Mouse (Mus musculus) heart, embryonic 14.5 days (tissue): ENCODE measurements around the gene C4b. TPM values are rescaled to one million over a fixed set of nuclear protein-coding genes. Genes with fewer than 3 reads are reported as not detected.
"Not testable (repeated sequence)": the region's sequence is repeated elsewhere in the genome, so short reads cannot be mapped to it uniquely, and the experiment has no call there.

ENCODE experiments used
- ATAC-seq: fragments of 200-750 bp; cut with Nextera tagmentation; 2 replicates; pipeline ENCODE4 v1.8.0; 2017; ENCODE audit warnings: low read depth, moderate TSS enrichment; ENCODE audit not compliant: insufficient number of reproducible peaks, insufficient read depth, low FRiP score
- H3K27ac ChIP-seq, 2 experiments: fragments of 200-500 bp in 1 of 2; fragments of 300-500 bp in 1 of 2; sonication (generic) in 1 of 2; replicated peaks in 1 of 2; 2 replicates each; pipeline ENCODE4 v1.5.1; 2012 to 2014; ENCODE audit warnings: low read depth in 2 of 2, low read length in 2 of 2, control low read depth in 1 of 2, mild to moderate bottlenecking in 1 of 2, mixed read lengths in 1 of 2; ENCODE audit not compliant: control insufficient read depth in 1 of 2, insufficient read depth in 1 of 2
- H3K27me3 ChIP-seq: fragments of 300-500 bp; sonication (generic); 2 replicates; pipeline ENCODE4 v1.6.1; 2014; ENCODE audit warnings: mild to moderate bottlenecking, low read length, control low read depth; ENCODE audit not compliant: control insufficient read depth, insufficient read depth
- H3K36me3 ChIP-seq: fragments of 300-500 bp; sonication (generic); 2 replicates; pipeline ENCODE4 v1.6.1; 2014; ENCODE audit warnings: mild to moderate bottlenecking, control low read depth, low read length, mixed read lengths; ENCODE audit not compliant: control insufficient read depth, insufficient read depth
- H3K4me1 ChIP-seq, 2 experiments: fragments of 200-500 bp in 1 of 2; fragments of 300-500 bp in 1 of 2; sonication (generic) in 1 of 2; 2 replicates each; pipeline ENCODE4 v1.6.1; 2012 to 2014; ENCODE audit warnings: low read length in 2 of 2, control low read depth in 1 of 2, mixed read lengths in 1 of 2; ENCODE audit not compliant: control insufficient read depth in 2 of 2, insufficient read depth in 2 of 2
- H3K4me2 ChIP-seq: fragments of 300-500 bp; sonication (generic); 2 replicates; pipeline ENCODE4 v1.6.1; 2014; ENCODE audit warnings: mild to moderate bottlenecking, low read length
- H3K4me3 ChIP-seq, 2 experiments: fragments of 200-500 bp in 1 of 2; fragments of 300-500 bp in 1 of 2; sonication (generic) in 1 of 2; 2 replicates each; pipeline ENCODE4 v1.5.1; 2012 to 2014; ENCODE audit warnings: low read length in 2 of 2, mild to moderate bottlenecking in 2 of 2, control low read depth in 1 of 2, low read depth in 1 of 2, moderate library complexity in 1 of 2; ENCODE audit not compliant: control insufficient read depth in 1 of 2, insufficient read depth in 1 of 2
- H3K9ac ChIP-seq: fragments of 300-500 bp; sonication (generic); 2 replicates; pipeline ENCODE4 v1.6.1; 2014; ENCODE audit warnings: mild to moderate bottlenecking, low read length
- H3K9me3 ChIP-seq: fragments of 300-500 bp; sonication (generic); 2 replicates; pipeline ENCODE4 v1.6.1; 2016; ENCODE audit warnings: low read length, control low read depth; ENCODE audit not compliant: control insufficient read depth
- WGBS: fragments of 180-500 bp; shearing (Covaris S2); extraction: QIAGEN DNeasy Blood & Tissue Kit; methylation state at CpG from one replicate; pipeline ENCODE4 v1.1.7; 2014; 5-methylcytosine and 5-hydroxymethylcytosine counted together
- polyA plus RNA-seq: library from polyadenylated mRNA; unstranded; fragments of >200 nt; fragmentation: Nextera tagmentation; extraction: Ambion mirVana; gene quantifications from 2 replicates; pipeline ENCODE4 v1.2.1, GENCODE M21; 2014

Gene C4b
- polyA plus RNA-seq, 1 experiment from 2014 or later: 0.23 TPM

DNA sequence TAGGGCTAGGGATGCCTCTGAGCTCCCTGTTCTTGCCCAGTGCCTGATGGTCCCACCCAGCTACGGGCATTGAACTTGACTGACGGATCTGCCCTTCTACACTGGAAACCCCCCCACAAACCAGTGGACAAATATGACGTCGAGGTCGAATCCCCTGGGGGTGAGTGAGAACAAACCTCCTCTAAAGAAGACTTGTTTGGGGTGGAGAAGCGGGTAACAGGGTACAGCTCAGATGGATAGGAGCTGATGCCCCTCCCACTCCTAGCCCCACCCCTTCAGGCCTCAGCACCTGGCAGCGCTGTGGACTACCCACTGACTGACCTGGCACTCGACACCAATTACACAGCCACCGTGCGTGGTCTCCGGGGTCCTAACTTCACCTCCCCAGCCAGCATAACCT is 26.3 kb downstream of the C4b start:
- ATAC-seq: no peak

DNA sequence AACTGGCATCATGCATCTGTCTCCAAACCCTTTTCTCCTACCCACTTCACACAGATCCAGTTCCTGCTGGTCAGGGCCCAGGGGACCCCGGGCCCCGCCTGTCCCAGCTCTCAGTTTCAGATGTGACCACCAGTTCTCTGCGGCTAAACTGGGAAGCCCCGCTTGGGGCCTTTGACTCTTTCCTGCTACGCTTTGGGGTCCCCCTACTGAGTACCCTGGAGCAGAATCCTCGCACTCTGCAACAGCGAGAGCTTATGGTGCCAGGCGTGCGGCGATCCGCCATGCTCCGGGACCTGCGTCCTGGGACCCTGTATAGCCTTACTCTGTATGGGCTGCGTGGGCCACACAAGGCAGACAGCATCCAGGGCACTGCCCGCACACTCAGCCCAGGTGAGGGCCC is 27.4 kb downstream of the C4b start:
- H3K4me2 ChIP-seq: no peak overlapping the region
- H3K27me3 ChIP-seq: no peaks in the 10 kb centered on the region
- H3K4me3 ChIP-seq: no peak overlapping the region
- H3K9ac ChIP-seq: no peak overlapping the region
- no peak for ATAC-seq
- no peaks in the 10 kb centered on the region for H3K36me3 ChIP-seq
- WGBS: 87% methylated on average over 15 of the region's 15 CpGs
- no peaks in the 10 kb centered on the region for H3K9me3 ChIP-seq
- H3K27ac ChIP-seq: no peak overlapping the region
- no peaks in the 10 kb centered on the region for H3K4me1 ChIP-seq

More for the DNA sequence above, 26.3 kb downstream of the C4b start:
- H3K4me3 ChIP-seq: no peak overlapping the region
- no peak overlapping the region for H3K27ac ChIP-seq
- H3K36me3 ChIP-seq: no peaks in the 10 kb centered on the region
- H3K27me3 ChIP-seq: no peaks in the 10 kb centered on the region
- no peaks in the 10 kb centered on the region for H3K9me3 ChIP-seq
- H3K9ac ChIP-seq: no peak overlapping the region
- no peak overlapping the region for H3K4me2 ChIP-seq
- 77% methylated on average over 11 of the region's 11 CpGs for WGBS
- H3K4me1 ChIP-seq: no peaks in the 10 kb centered on the region

GRCm38 (mm10) chr17:34715451-34715850 is 28.2 kb downstream of the C4b start:
- WGBS: 59% methylated on average over 6 of the region's 7 CpGs
- not testable (repeated sequence) for H3K27me3 ChIP-seq, H3K36me3 ChIP-seq, H3K27ac ChIP-seq, H3K9ac ChIP-seq, H3K4me1 ChIP-seq, H3K4me2 ChIP-seq, H3K9me3 ChIP-seq, H3K4me3 ChIP-seq, ATAC-seq

- 71% methylated on average over 5 of the region's 5 CpGs for WGBS
Observed at GRCm38 (mm10) chr17:34714908-34715445, 28.7 kb downstream of the C4b start.

DNA sequence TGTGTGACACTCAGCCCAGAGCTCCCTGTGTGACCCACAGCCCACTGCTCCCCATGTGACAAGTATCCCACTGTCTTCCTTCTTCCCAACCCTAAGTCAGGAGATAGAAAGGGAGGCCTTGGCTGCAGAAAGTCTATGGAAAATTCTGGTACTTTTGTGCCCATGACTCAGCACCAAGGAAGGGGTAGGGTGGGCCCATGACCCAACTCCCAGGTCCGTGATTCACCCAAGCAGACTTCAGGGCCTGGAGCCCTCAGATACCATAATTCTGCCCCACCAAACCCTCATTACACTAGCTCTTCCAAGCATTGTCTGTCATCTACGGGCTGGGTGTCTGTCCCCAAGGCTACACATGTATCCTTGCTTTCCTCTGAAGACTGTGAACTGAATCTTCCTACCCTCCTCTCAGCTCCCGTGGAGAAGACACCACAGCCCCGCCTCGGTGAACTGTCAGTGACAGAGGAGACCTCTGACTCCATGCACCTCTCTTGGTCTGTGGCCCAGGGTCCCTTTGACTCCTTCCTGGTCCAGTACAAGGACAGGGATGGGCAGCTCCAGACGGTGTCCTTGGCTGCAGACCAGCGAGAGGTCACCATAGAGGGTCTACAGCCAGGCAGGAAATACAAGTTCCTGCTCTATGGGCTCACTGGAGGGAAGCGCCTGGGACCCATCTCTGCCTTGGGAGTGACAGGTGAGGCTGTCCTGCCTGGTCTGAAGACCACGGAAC is 29.3 kb downstream of the C4b start:
- H3K4me3 ChIP-seq, ATAC-seq: not testable (repeated sequence)
- WGBS: 60% methylated on average over 9 of the region's 9 CpGs

More at GRCm38 (mm10) chr17:34714908-34715445, 28.7 kb downstream of the C4b start:
- not testable (repeated sequence) for H3K36me3 ChIP-seq, H3K27ac ChIP-seq, H3K4me2 ChIP-seq, H3K4me3 ChIP-seq, H3K27me3 ChIP-seq, ATAC-seq, H3K9ac ChIP-seq, H3K4me1 ChIP-seq, H3K9me3 ChIP-seq

GRCm38 (mm10) chr17:34712951-34713350 is 30.7 kb downstream of the C4b start:
- Histone ChIP-seq H3K27ac (no peak overlapping the region), H3K4me1 (no peaks in the 10 kb centered on the region), H3K4me2 (no peak overlapping the region), H3K27me3 (no peaks in the 10 kb centered on the region), H3K9ac (no peak overlapping the region), H3K36me3 (no peaks in the 10 kb centered on the region), H3K4me3 (no peak overlapping the region), H3K9me3 (no peaks in the 10 kb centered on the region)
- no peak for ATAC-seq
- 27% methylated on average over 6 of the region's 6 CpGs for WGBS

More for the DNA sequence above, 29.3 kb downstream of the C4b start:
- H3K4me2 ChIP-seq, H3K27me3 ChIP-seq, H3K9me3 ChIP-seq, H3K36me3 ChIP-seq, H3K9ac ChIP-seq, H3K4me1 ChIP-seq, H3K27ac ChIP-seq: not testable (repeated sequence)

GRCm38 (mm10) chr17:34706476-34706875 is 37.2 kb downstream of the C4b start:
- H3K9ac ChIP-seq, ATAC-seq, H3K27ac ChIP-seq, H3K36me3 ChIP-seq, H3K4me2 ChIP-seq, H3K27me3 ChIP-seq, H3K4me3 ChIP-seq, H3K4me1 ChIP-seq, H3K9me3 ChIP-seq: not testable (repeated sequence)
- WGBS: 70% methylated on average over 2 of the region's 2 CpGs

GRCm38 (mm10) chr17:34700671-34701071 is 43.0 kb downstream of the C4b start:
- Histone ChIP-seq H3K27me3 (no peaks in the 10 kb centered on the region), H3K4me3 (no peak overlapping the region), H3K4me2 (no peak overlapping the region), H3K4me1 (no peaks in the 10 kb centered on the region; a peak in 1 of 4 replicates), H3K36me3 (no peaks in the 10 kb centered on the region), H3K27ac (no peak overlapping the region), H3K9ac (no peak overlapping the region), H3K9me3 (peaks cover 4% of the 10 kb centered on the region; the same call in 1 of the 2 replicates)
- 38% methylated on average over 2 of the region's 2 CpGs for WGBS
- no peak for ATAC-seq
